ENCODE assay signal across 13 mouse cellular contexts in genomic region chr8:96548663-96549062, GRCm38 (mm10).
A peak's percentile ranks its signal among the peaks of the same experiment; 100 is the strongest.
DNase-seq lines count a peak whose midpoint lies in the region; ATAC-seq and TF ChIP-seq lines count a peak whose summit lies in the region.
"Had no signal": no experiment of that assay in that cellular context is flagged by ENCODE, and none has a peak within 500 bp of the region (broad histone marks: within the 10 kb centered on the region; RNA-seq: fewer than 3 reads in every experiment).

No protein-coding gene starts in this region.

- no peak for DNase-seq in forebrain, postnatal 0 days
- peak; percentile 5 to 45 for DNase-seq in left cerebral cortex, postnatal 14 days (ENCODE audit: low spot score in 2 of 2)
- DNase-seq in left cerebral cortex, adult 18-20 months (ENCODE audit: low spot score in 2 of 2): no peak
- no peak for DNase-seq in ovary, adult 18-20 months (ENCODE audit: low spot score)
- DNase-seq in cerebellum, postnatal 36 days: no peak
- DNase-seq: adrenal gland, postnatal 10 days; gastrocnemius, postnatal 36 days; kidney, adult 11 months; kidney, postnatal 14 days had no signal

- no peak overlapping the region for H3K4me3 ChIP-seq in forebrain, postnatal 0 days (ENCODE audit: low read depth, low read length)
- no peak overlapping the region for H3K4me3 ChIP-seq in forebrain, embryonic 13.5 days
- no peak overlapping the region for H3K4me3 ChIP-seq in hindbrain, embryonic 12.5 days
- no peak overlapping the region for H3K4me3 ChIP-seq in neural tube, embryonic 13.5 days
- H3K4me3 ChIP-seq: heart, embryonic 13.5 days had no signal

- H3K4me1 ChIP-seq in forebrain, postnatal 0 days (ENCODE audit: insufficient read depth): no peaks in the 10 kb centered on the region
- no peaks in the 10 kb centered on the region for H3K4me1 ChIP-seq in forebrain, embryonic 13.5 days
- H3K4me1 ChIP-seq in hindbrain, embryonic 12.5 days: peaks cover 4% of the 10 kb centered on the region; the same call in 1 of the 2 replicates
- peaks cover 4% of the 10 kb centered on the region; the same call in 1 of the 2 replicates for H3K4me1 ChIP-seq in neural tube, embryonic 13.5 days (replicated peaks)

- no peaks in the 10 kb centered on the region for H3K36me3 ChIP-seq in forebrain, postnatal 0 days (ENCODE audit: insufficient read depth)
- H3K36me3 ChIP-seq in forebrain, embryonic 13.5 days (ENCODE audit: poor library complexity, severe bottlenecking): no peaks in the 10 kb centered on the region
- no peaks in the 10 kb centered on the region for H3K36me3 ChIP-seq in hindbrain, embryonic 12.5 days
- no peaks in the 10 kb centered on the region for H3K36me3 ChIP-seq in neural tube, embryonic 13.5 days
- H3K36me3 ChIP-seq: heart, embryonic 13.5 days had no signal

- ATAC-seq in forebrain, postnatal 0 days: peak; percentile 78
- ATAC-seq in forebrain, embryonic 13.5 days: no peak
- peak; percentile 74 for ATAC-seq in hindbrain, embryonic 12.5 days (ENCODE audit: low FRiP score)
- ATAC-seq in neural tube, embryonic 13.5 days (ENCODE audit: low read depth): peak; percentile 77

- H3K4me2 ChIP-seq in forebrain, postnatal 0 days (ENCODE audit: low read depth): no peak overlapping the region
- no peak overlapping the region for H3K4me2 ChIP-seq in forebrain, embryonic 13.5 days
- no peak overlapping the region for H3K4me2 ChIP-seq in hindbrain, embryonic 12.5 days (replicated peaks)
- H3K4me2 ChIP-seq in neural tube, embryonic 13.5 days: no peak overlapping the region
- H3K4me2 ChIP-seq: heart, embryonic 13.5 days had no signal

- intact Hi-C loops in left cerebral cortex, postnatal 14 days (cut with DNase I): no loop called here

- H3K9me3 ChIP-seq in forebrain, postnatal 0 days (ENCODE audit: low read length): no peaks in the 10 kb centered on the region
- no peaks in the 10 kb centered on the region for H3K9me3 ChIP-seq in forebrain, embryonic 13.5 days (replicated peaks)
- H3K9me3 ChIP-seq in hindbrain, embryonic 12.5 days (replicated peaks): no peaks in the 10 kb centered on the region
- H3K9me3 ChIP-seq in neural tube, embryonic 13.5 days: no peaks in the 10 kb centered on the region
- H3K9me3 ChIP-seq: heart, embryonic 13.5 days had no signal

- 50% methylated on average over 4 of the region's 4 CpGs for WGBS in forebrain, postnatal 0 days
- 79% methylated on average over 4 of the region's 4 CpGs for WGBS in forebrain, embryonic 13.5 days
- WGBS in hindbrain, embryonic 12.5 days: 76% methylated on average over 4 of the region's 4 CpGs
- WGBS in neural tube, embryonic 13.5 days: 57% methylated on average over 4 of the region's 4 CpGs

- H3K27me3 ChIP-seq in forebrain, postnatal 0 days (ENCODE audit: insufficient read depth, low read length): no peaks in the 10 kb centered on the region
- no peaks in the 10 kb centered on the region for H3K27me3 ChIP-seq in forebrain, embryonic 13.5 days
- no peaks in the 10 kb centered on the region for H3K27me3 ChIP-seq in hindbrain, embryonic 12.5 days
- no peaks in the 10 kb centered on the region for H3K27me3 ChIP-seq in neural tube, embryonic 13.5 days
- H3K27me3 ChIP-seq: heart, embryonic 13.5 days had no signal

- no peak overlapping the region for H3K27ac ChIP-seq in forebrain, postnatal 0 days (ENCODE audit: low read depth, low read length)
- no peak overlapping the region for H3K27ac ChIP-seq in forebrain, embryonic 13.5 days
- H3K27ac ChIP-seq in hindbrain, embryonic 12.5 days: no peak overlapping the region
- 0 out of 2 replicates have a peak overlapping the region, but pooled peaks have one; percentile 14 for H3K27ac ChIP-seq in neural tube, embryonic 13.5 days (replicated peaks)
- H3K27ac ChIP-seq: heart, embryonic 13.5 days had no signal

- TF ChIP-seq CTCF in forebrain, postnatal 0 days (IDR thresholded peaks at IDR 0.05; ENCODE audit: low read depth): peak; percentile 46

- no peak overlapping the region for H3K9ac ChIP-seq in forebrain, postnatal 0 days
- no peak overlapping the region for H3K9ac ChIP-seq in forebrain, embryonic 13.5 days
- H3K9ac ChIP-seq in hindbrain, embryonic 12.5 days: no peak overlapping the region
- no peak overlapping the region for H3K9ac ChIP-seq in neural tube, embryonic 13.5 days
- H3K9ac ChIP-seq: heart, embryonic 13.5 days had no signal

Comparison
In these comparisons a context has a peak if more than half of its experiments do, and no peak if none do; other contexts are left out.
1. DNase-seq: peak in left cerebral cortex, postnatal 14 days (2 of 2); none in forebrain, postnatal 0 days (single experiment), left cerebral cortex, adult 18-20 months (0 of 2), ovary, adult 18-20 months (single experiment) and cerebellum, postnatal 36 days (0 of 2).